Mouse (Mus musculus) embryonic facial prominence, embryonic 10.5 days (tissue): Measurements from ENCODE around the gene Spred2. TPM values are rescaled to one million over a fixed set of nuclear protein-coding genes. Genes with fewer than 3 reads are reported as not detected.

ENCODE experiments used
- DNase-seq: peaks from one replicate; pipeline ENCODE4 v3.0.0-alpha.2; 2017; ENCODE audit warnings: low spot score
- H3K27ac ChIP-seq: fragments of 300-500 bp; sonication (generic); replicated peaks from 2 replicates; pipeline ENCODE4 v1.5.1; 2016; ENCODE audit warnings: mild to moderate bottlenecking
- H3K27me3 ChIP-seq: fragments of 300-500 bp; sonication (generic); replicated peaks from 2 replicates; pipeline ENCODE4 v1.6.1; 2016; ENCODE audit warnings: low read depth, mild to moderate bottlenecking; ENCODE audit not compliant: poor library complexity, severe bottlenecking
- H3K36me3 ChIP-seq: fragments of 300-500 bp; sonication (generic); replicated peaks from 2 replicates; pipeline ENCODE4 v1.6.1; 2016; ENCODE audit warnings: mild to moderate bottlenecking, moderate library complexity
- H3K4me1 ChIP-seq: fragments of 300-500 bp; sonication (generic); 2 replicates; pipeline ENCODE4 v1.6.1; 2016
- H3K4me3 ChIP-seq: fragments of 300-500 bp; sonication (generic); 2 replicates; pipeline ENCODE4 v1.5.1; 2016; ENCODE audit warnings: mild to moderate bottlenecking, moderate library complexity
- H3K9me3 ChIP-seq: fragments of 300-500 bp; sonication (generic); 2 replicates; pipeline ENCODE4 v1.6.1; 2016; ENCODE audit warnings: mild to moderate bottlenecking
- WGBS: fragments of 180-500 bp; shearing (Covaris S2); methylation state at CpG from one replicate; pipeline ENCODE4 v1.1.7; 2016; 5-methylcytosine and 5-hydroxymethylcytosine counted together
- polyA plus RNA-seq: library from polyadenylated mRNA; unstranded; fragments of >200 nt; fragmentation: Nextera tagmentation; extraction: Ambion mirVana; gene quantifications from 2 replicates; pipeline ENCODE4 v1.2.1, GENCODE M21; 2016

The Spred2 gene
- polyA plus RNA-seq, 1 experiment from 2014 or later = 8.6 TPM

- peaks cover 40% of the 10 kb centered on the region for H3K4me1 ChIP-seq
- H3K36me3 ChIP-seq = peaks cover 19% of the 10 kb centered on the region; the same call in 1 of the 2 replicates
- no peaks in the 10 kb centered on the region for H3K27me3 ChIP-seq
- H3K9me3 ChIP-seq = no peaks in the 10 kb centered on the region
- WGBS = 84% methylated on average over 14 of the region's 14 CpGs
- H3K4me3 ChIP-seq = no peak overlapping the region
- DNase-seq = no peak
- no peak overlapping the region for H3K27ac ChIP-seq
Observed at GRCm38 (mm10) chr11:19979338-19979737, 55.2 kb downstream of the Spred2 start.

- Histone ChIP-seq H3K27me3 (no peaks in the 10 kb centered on the region), H3K36me3 (peaks cover 12% of the 10 kb centered on the region; the same call in 1 of the 2 replicates), H3K9me3 (no peaks in the 10 kb centered on the region), H3K4me3 (no peak overlapping the region), H3K4me1 (peaks cover 68% of the 10 kb centered on the region), H3K27ac (no peak overlapping the region)
- no peak for DNase-seq
- 89% methylated on average over 6 of the region's 6 CpGs for WGBS
Observed at GRCm38 (mm10) chr11:19982113-19982512, 57.9 kb downstream of the Spred2 start.

GRCm38 (mm10) chr11:19982779-19983178 lies 58.6 kb downstream of the Spred2 start:
- no peak for DNase-seq
- peaks cover 74% of the 10 kb centered on the region for H3K4me1 ChIP-seq
- H3K27ac ChIP-seq = no peak overlapping the region
- H3K36me3 ChIP-seq = peaks cover 12% of the 10 kb centered on the region; the same call in 1 of the 2 replicates
- H3K9me3 ChIP-seq = no peaks in the 10 kb centered on the region
- 81% methylated on average over 6 of the region's 6 CpGs for WGBS
- H3K27me3 ChIP-seq = no peaks in the 10 kb centered on the region
- H3K4me3 ChIP-seq = no peak overlapping the region

GRCm38 (mm10) chr11:19983298-19983697 lies 59.1 kb downstream of the Spred2 start:
- H3K27ac ChIP-seq = no peak overlapping the region; the same call in 1 of the 2 replicates
- H3K36me3 ChIP-seq = peaks cover 8% of the 10 kb centered on the region; the same call in 1 of the 2 replicates
- H3K27me3 ChIP-seq = no peaks in the 10 kb centered on the region
- DNase-seq = no peak
- 44% methylated on average over 4 of the region's 4 CpGs for WGBS
- no peaks in the 10 kb centered on the region for H3K9me3 ChIP-seq
- peaks cover 80% of the 10 kb centered on the region for H3K4me1 ChIP-seq
- H3K4me3 ChIP-seq = no peak overlapping the region

GRCm38 (mm10) chr11:19984029-19984428 lies 59.9 kb downstream of the Spred2 start:
- Histone ChIP-seq H3K4me1 (peaks cover 82% of the 10 kb centered on the region), H3K9me3 (no peaks in the 10 kb centered on the region), H3K4me3 (no peak overlapping the region), H3K36me3 (peaks cover 8% of the 10 kb centered on the region; the same call in 1 of the 2 replicates), H3K27me3 (no peaks in the 10 kb centered on the region), H3K27ac (no peak overlapping the region)
- 80% methylated on average over 9 of the region's 9 CpGs for WGBS
- no peak for DNase-seq

GRCm38 (mm10) chr11:19985283-19985854 lies 61.2 kb downstream of the Spred2 start:
- Histone ChIP-seq H3K4me3 (no peak overlapping the region), H3K36me3 (peaks cover 8% of the 10 kb centered on the region; the same call in 1 of the 2 replicates), H3K27me3 (no peaks in the 10 kb centered on the region), H3K27ac (no peak overlapping the region), H3K9me3 (no peaks in the 10 kb centered on the region), H3K4me1 (peaks cover 74% of the 10 kb centered on the region)
- no peak for DNase-seq
- 73% methylated on average over 5 of the region's 5 CpGs for WGBS

- peak; percentile 66 for DNase-seq
- WGBS = 17% methylated on average over 1 of the region's 1 CpGs
- peak overlapping the region; percentile 55 for H3K27ac ChIP-seq
Observed at GRCm38 (mm10) chr11:19986443-19986861, 62.3 kb downstream of the Spred2 start.

GRCm38 (mm10) chr11:19986871-19987755 lies 62.9 kb downstream of the Spred2 start:
- Histone ChIP-seq H3K4me1 (peaks cover 87% of the 10 kb centered on the region), H3K27me3 (no peaks in the 10 kb centered on the region), H3K36me3 (peaks cover 5% of the 10 kb centered on the region; the same call in 1 of the 2 replicates), H3K9me3 (no peaks in the 10 kb centered on the region), H3K27ac (peak overlapping the region; percentile 55), H3K4me3 (peak overlapping the region; percentile 28; the same call in 1 of the 2 replicates)
- DNase-seq = no peak
- WGBS = 24% methylated on average over 17 of the region's 17 CpGs

More at GRCm38 (mm10) chr11:19986443-19986861, 62.3 kb downstream of the Spred2 start:
- Histone ChIP-seq H3K36me3 (peaks cover 8% of the 10 kb centered on the region; the same call in 1 of the 2 replicates), H3K27me3 (no peaks in the 10 kb centered on the region), H3K4me1 (peaks cover 80% of the 10 kb centered on the region), H3K9me3 (no peaks in the 10 kb centered on the region), H3K4me3 (0 out of 2 replicates have a peak overlapping the region, but pooled peaks have one; percentile 28)

- H3K36me3 ChIP-seq = peaks cover 7% of the 10 kb centered on the region; the same call in 1 of the 2 replicates
- WGBS = 3% methylated on average over 9 of the region's 9 CpGs
- peaks cover 90% of the 10 kb centered on the region for H3K4me1 ChIP-seq
- H3K4me3 ChIP-seq = 0 out of 2 replicates have a peak overlapping the region, but pooled peaks have one; percentile 28
- DNase-seq = no peak
- H3K27me3 ChIP-seq = no peaks in the 10 kb centered on the region
- 0 out of 2 replicates have a peak overlapping the region, but pooled peaks have one; percentile 55 for H3K27ac ChIP-seq
- H3K9me3 ChIP-seq = no peaks in the 10 kb centered on the region
Observed at GRCm38 (mm10) chr11:19987756-19988091, 63.5 kb downstream of the Spred2 start.

- peaks cover 8% of the 10 kb centered on the region; the same call in 1 of the 2 replicates for H3K36me3 ChIP-seq
- no peaks in the 10 kb centered on the region for H3K27me3 ChIP-seq
- DNase-seq = no peak
- H3K4me1 ChIP-seq = peaks cover 90% of the 10 kb centered on the region
- 54% methylated on average over 5 of the region's 5 CpGs for WGBS
- no peaks in the 10 kb centered on the region for H3K9me3 ChIP-seq
- H3K27ac ChIP-seq = no peak overlapping the region; the same call in 1 of the 2 replicates
- H3K4me3 ChIP-seq = no peak overlapping the region
Observed at GRCm38 (mm10) chr11:19988224-19988623, 64.0 kb downstream of the Spred2 start.

GRCm38 (mm10) chr11:19988631-19989030 lies 64.5 kb downstream of the Spred2 start:
- Histone ChIP-seq H3K36me3 (peaks cover 7% of the 10 kb centered on the region; the same call in 1 of the 2 replicates), H3K4me3 (no peak overlapping the region), H3K4me1 (peaks cover 90% of the 10 kb centered on the region), H3K27ac (no peak overlapping the region), H3K27me3 (no peaks in the 10 kb centered on the region), H3K9me3 (no peaks in the 10 kb centered on the region)
- no peak for DNase-seq
- WGBS = 66% methylated on average over 6 of the region's 6 CpGs

GRCm38 (mm10) chr11:19989141-19989910 lies 65.2 kb downstream of the Spred2 start:
- no peak overlapping the region for H3K4me3 ChIP-seq
- H3K27ac ChIP-seq = no peak overlapping the region
- no peaks in the 10 kb centered on the region for H3K27me3 ChIP-seq
- H3K9me3 ChIP-seq = no peaks in the 10 kb centered on the region
- WGBS = 90% methylated on average over 13 of the region's 13 CpGs
- H3K4me1 ChIP-seq = peaks cover 86% of the 10 kb centered on the region
- H3K36me3 ChIP-seq = peaks cover 3% of the 10 kb centered on the region; the same call in 1 of the 2 replicates
- no peak for DNase-seq
